Mouse (Mus musculus) heart, embryonic 16.5 days (tissue): ENCODE measurements at regions not wholly inside any gene's neighbourhood (a gene's known extent, or its start where the extent isn't known, plus 50 kb on each side); places are given as distances from the start of the nearest gene placed in this dataset.

ENCODE experiments used
- ATAC-seq: fragments of 200-750 bp; cut with Nextera tagmentation; replicated peaks from 2 replicates; pipeline ENCODE4 v1.8.0; 2017; ENCODE audit warnings: moderate number of reproducible peaks; ENCODE audit not compliant: insufficient read depth, low FRiP score; ENCODE audit errors: extremely low read depth
- H3K27ac ChIP-seq: fragments of 300-500 bp; sonication (generic); 2 replicates; pipeline ENCODE4 v1.5.1; 2014; ENCODE audit warnings: mild to moderate bottlenecking, low read length, control low read depth, moderate library complexity
- H3K27me3 ChIP-seq: fragments of 300-500 bp; sonication (generic); 2 replicates; pipeline ENCODE4 v1.6.1; 2014; ENCODE audit warnings: low read length, mixed read lengths; ENCODE audit not compliant: control insufficient read depth, insufficient read depth
- H3K36me3 ChIP-seq: fragments of 300-500 bp; sonication (generic); 2 replicates; pipeline ENCODE4 v1.6.1; 2014; ENCODE audit not compliant: control insufficient read depth, insufficient read depth
- H3K4me1 ChIP-seq: fragments of 300-500 bp; sonication (generic); 2 replicates; pipeline ENCODE4 v1.6.1; 2014; ENCODE audit warnings: low read length, mixed read lengths; ENCODE audit not compliant: control insufficient read depth, insufficient read depth
- H3K4me2 ChIP-seq: fragments of 300-500 bp; sonication (generic); 2 replicates; pipeline ENCODE4 v1.6.1; 2014; ENCODE audit warnings: low read depth, mild to moderate bottlenecking, control low read depth, low read length
- H3K4me3 ChIP-seq: fragments of 300-500 bp; sonication (generic); 2 replicates; pipeline ENCODE4 v1.5.1; 2014; ENCODE audit warnings: mild to moderate bottlenecking, control low read depth, low read length
- H3K9ac ChIP-seq: fragments of 300-500 bp; sonication (generic); 2 replicates; pipeline ENCODE4 v1.6.1; 2014; ENCODE audit warnings: low read length, control low read depth
- H3K9me3 ChIP-seq: fragments of 300-500 bp; sonication (generic); replicated peaks from 2 replicates; pipeline ENCODE4 v1.6.1; 2016; ENCODE audit warnings: low read length; ENCODE audit not compliant: control insufficient read depth
- WGBS: fragments of 180-500 bp; shearing (Covaris S2); extraction: QIAGEN DNeasy Blood & Tissue Kit; methylation state at CpG from one replicate; pipeline ENCODE4 v1.1.7; 2014; 5-methylcytosine and 5-hydroxymethylcytosine counted together

DNA sequence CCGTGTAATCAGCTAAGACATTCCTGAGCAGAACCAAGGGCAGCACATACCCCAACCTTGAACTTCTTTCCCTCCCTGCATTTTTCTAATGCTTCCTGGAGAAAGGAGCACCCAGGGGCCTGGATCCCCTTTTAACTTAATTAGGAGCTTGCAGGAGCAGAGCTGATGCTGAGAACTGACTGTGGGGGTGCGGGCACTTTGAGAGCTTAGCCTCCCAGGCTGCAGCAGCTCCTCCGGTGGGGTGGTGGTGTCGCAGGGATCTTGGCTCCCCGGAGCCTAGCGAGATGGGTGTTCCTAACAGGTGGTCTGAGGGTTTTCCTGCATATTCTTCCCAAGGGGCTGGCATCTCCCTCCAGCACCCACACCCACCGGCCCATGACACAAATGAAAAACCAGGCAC is 289.4 kb downstream of the Mycn start:
- no peaks in the 10 kb centered on the region for H3K4me1 ChIP-seq
- no peak overlapping the region for H3K27ac ChIP-seq
- ATAC-seq: no peak
- WGBS: 56% methylated on average over 7 of the region's 7 CpGs
- H3K27me3 ChIP-seq: no peaks in the 10 kb centered on the region
- no peak overlapping the region for H3K4me3 ChIP-seq
- no peaks in the 10 kb centered on the region for H3K36me3 ChIP-seq
- no peak overlapping the region for H3K4me2 ChIP-seq
- H3K9ac ChIP-seq: no peak overlapping the region
- H3K9me3 ChIP-seq: 0 out of 2 replicates have a peak, but pooled peaks cover 4% of the 10 kb centered on the region

- H3K36me3 ChIP-seq: no peaks in the 10 kb centered on the region
- H3K4me3 ChIP-seq: no peak overlapping the region
- H3K27ac ChIP-seq: no peak overlapping the region
- no peak overlapping the region for H3K4me2 ChIP-seq
- WGBS: 98% methylated on average over 1 of the region's 1 CpGs
- ATAC-seq: no peak
- no peak overlapping the region for H3K9ac ChIP-seq
- 0 out of 2 replicates have a peak, but pooled peaks cover 4% of the 10 kb centered on the region for H3K9me3 ChIP-seq
- no peaks in the 10 kb centered on the region for H3K4me1 ChIP-seq
- H3K27me3 ChIP-seq: no peaks in the 10 kb centered on the region
Observed at GRCm38 (mm10) chr12:12650309-12650708, 291.4 kb downstream of the Mycn start.

- 70% methylated on average over 6 of the region's 6 CpGs for WGBS
- no peak overlapping the region for H3K9ac ChIP-seq
- no peaks in the 10 kb centered on the region for H3K36me3 ChIP-seq
- ATAC-seq: no peak
- no peaks in the 10 kb centered on the region for H3K9me3 ChIP-seq
- H3K4me2 ChIP-seq: no peak overlapping the region
- H3K27ac ChIP-seq: no peak overlapping the region
- no peaks in the 10 kb centered on the region for H3K27me3 ChIP-seq
- H3K4me3 ChIP-seq: no peak overlapping the region
- H3K4me1 ChIP-seq: no peaks in the 10 kb centered on the region
Observed at GRCm38 (mm10) chr12:12647467-12647866, 294.2 kb downstream of the Mycn start.

DNA sequence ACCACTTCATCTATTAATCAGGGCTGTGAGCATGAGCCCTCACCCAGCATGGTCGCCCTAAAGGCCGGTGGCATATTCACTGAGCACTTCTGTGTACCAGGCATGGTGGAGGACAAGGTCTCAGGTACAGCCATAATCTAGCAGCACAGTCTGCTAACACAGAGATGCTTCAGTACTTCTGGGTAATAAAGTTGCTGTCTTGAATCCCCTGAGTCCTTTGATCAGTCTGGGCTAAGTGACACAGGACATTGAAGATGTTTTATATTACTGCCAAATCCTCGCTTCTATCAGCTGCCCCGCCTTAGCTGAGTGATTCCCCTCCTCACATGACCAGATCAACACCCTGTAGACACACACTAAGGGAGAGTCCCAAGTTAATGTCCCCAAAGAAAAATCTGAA is 296.5 kb downstream of the Mycn start:
- Histone ChIP-seq H3K9ac (no peak overlapping the region), H3K9me3 (no peaks in the 10 kb centered on the region), H3K4me3 (no peak overlapping the region), H3K4me1 (no peaks in the 10 kb centered on the region), H3K4me2 (no peak overlapping the region), H3K27me3 (no peaks in the 10 kb centered on the region), H3K27ac (no peak overlapping the region), H3K36me3 (no peaks in the 10 kb centered on the region)
- ATAC-seq: no peak
- WGBS: 88% methylated on average over 4 of the region's 4 CpGs

- no peak overlapping the region for H3K4me2 ChIP-seq
- no peaks in the 10 kb centered on the region for H3K36me3 ChIP-seq
- H3K27me3 ChIP-seq: no peaks in the 10 kb centered on the region
- H3K4me1 ChIP-seq: no peaks in the 10 kb centered on the region
- no peak overlapping the region for H3K9ac ChIP-seq
- 71% methylated on average over 11 of the region's 11 CpGs for WGBS
- no peak overlapping the region for H3K4me3 ChIP-seq
- no peak for ATAC-seq
- no peak overlapping the region for H3K27ac ChIP-seq
- H3K9me3 ChIP-seq: no peaks in the 10 kb centered on the region
Observed at GRCm38 (mm10) chr12:12643247-12643963, 298.3 kb downstream of the Mycn start.

GRCm38 (mm10) chr12:12635308-12635707 is 306.4 kb downstream of the Mycn start:
- H3K9me3 ChIP-seq: no peaks in the 10 kb centered on the region
- H3K4me2 ChIP-seq: no peak overlapping the region
- H3K27ac ChIP-seq: no peak overlapping the region
- no peaks in the 10 kb centered on the region for H3K36me3 ChIP-seq
- 86% methylated on average over 3 of the region's 3 CpGs for WGBS
- H3K9ac ChIP-seq: no peak overlapping the region
- no peaks in the 10 kb centered on the region for H3K4me1 ChIP-seq
- H3K27me3 ChIP-seq: no peaks in the 10 kb centered on the region
- no peak for ATAC-seq
- H3K4me3 ChIP-seq: no peak overlapping the region

DNA sequence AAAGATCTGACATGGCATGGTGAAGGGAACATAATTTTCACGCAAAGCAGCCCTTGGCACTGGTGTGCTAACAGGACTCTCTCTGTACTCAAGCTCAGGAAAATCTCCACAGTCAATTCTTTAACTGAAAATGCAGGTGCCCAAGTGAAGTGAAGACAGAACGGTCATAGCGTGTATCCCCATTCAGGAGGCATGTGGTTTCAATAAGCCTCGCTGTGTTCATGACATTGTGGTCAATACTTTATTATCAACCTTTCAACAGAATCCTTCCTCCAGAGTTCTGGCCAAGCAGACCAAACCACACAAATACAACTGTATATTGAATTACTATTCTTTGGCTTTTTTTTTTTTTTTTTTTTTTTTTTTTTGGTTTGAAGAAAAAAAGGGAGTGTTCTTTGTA is 314.1 kb downstream of the Mycn start:
- no peak for ATAC-seq
- H3K27ac ChIP-seq: no peak overlapping the region
- H3K9ac ChIP-seq: no peak overlapping the region
- H3K4me2 ChIP-seq: no peak overlapping the region
- no peaks in the 10 kb centered on the region for H3K27me3 ChIP-seq
- peaks cover 5% of the 10 kb centered on the region for H3K4me1 ChIP-seq
- H3K9me3 ChIP-seq: no peaks in the 10 kb centered on the region
- WGBS: 84% methylated on average over 4 of the region's 4 CpGs
- H3K4me3 ChIP-seq: no peak overlapping the region
- H3K36me3 ChIP-seq: no peaks in the 10 kb centered on the region

- no peak overlapping the region for H3K9ac ChIP-seq
- ATAC-seq: no peak
- H3K9me3 ChIP-seq: no peaks in the 10 kb centered on the region
- WGBS: 70% methylated on average over 1 of the region's 1 CpGs
- no peak overlapping the region for H3K4me3 ChIP-seq
- no peak overlapping the region for H3K27ac ChIP-seq
- no peaks in the 10 kb centered on the region for H3K27me3 ChIP-seq
- H3K36me3 ChIP-seq: no peaks in the 10 kb centered on the region
- no peak overlapping the region for H3K4me2 ChIP-seq
- H3K4me1 ChIP-seq: peaks cover 6% of the 10 kb centered on the region
Observed at GRCm38 (mm10) chr12:12625788-12626187, 315.9 kb downstream of the Mycn start.

GRCm38 (mm10) chr12:12622712-12623292 is 318.9 kb downstream of the Mycn start:
- Histone ChIP-seq H3K9me3 (no peaks in the 10 kb centered on the region), H3K4me2 (no peak overlapping the region), H3K9ac (no peak overlapping the region), H3K4me3 (no peak overlapping the region), H3K27ac (no peak overlapping the region), H3K36me3 (no peaks in the 10 kb centered on the region), H3K4me1 (peaks cover 6% of the 10 kb centered on the region), H3K27me3 (no peaks in the 10 kb centered on the region)
- peak; percentile 67 for ATAC-seq
- WGBS: 13% methylated on average over 5 of the region's 5 CpGs
